Mouse (Mus musculus) lung, postnatal 4 days (tissue): ENCODE measurements around the gene Exoc4.

Experiments used
- DNase-seq, 2 experiments: peaks; one replicate each; pipeline ENCODE4 v3.0.0; 2021

Exoc4 gene

GRCm38 (mm10) chr6:33958281-33958680 is 709.4 kb downstream of the Exoc4 start:
- no peak for DNase-seq

- DNase-seq, result no peak
Observed at GRCm38 (mm10) chr6:33960766-33961165, 711.9 kb downstream of the Exoc4 start.

- no peak for DNase-seq
Observed at GRCm38 (mm10) chr6:33963092-33963491, 714.2 kb downstream of the Exoc4 start.

GRCm38 (mm10) chr6:33965571-33965970 is 716.7 kb downstream of the Exoc4 start:
- no peak for DNase-seq

GRCm38 (mm10) chr6:33968746-33969145 is 719.9 kb downstream of the Exoc4 start:
- DNase-seq, result no peak

GRCm38 (mm10) chr6:33972801-33973200 is 723.9 kb downstream of the Exoc4 start:
- no peak for DNase-seq

- no peak for DNase-seq
Observed at GRCm38 (mm10) chr6:33976576-33976975, 727.7 kb downstream of the Exoc4 start.

GRCm38 (mm10) chr6:33977448-33977847 is 728.6 kb downstream of the Exoc4 start:
- no peak for DNase-seq

- DNase-seq, result no peak
Observed at GRCm38 (mm10) chr6:33977880-33978279, 729.0 kb downstream of the Exoc4 start.

GRCm38 (mm10) chr6:33982709-33983108 is 733.8 kb downstream of the Exoc4 start:
- no peak for DNase-seq

- no peak for DNase-seq
Observed at GRCm38 (mm10) chr6:33987132-33987531, 738.2 kb downstream of the Exoc4 start.

- DNase-seq, result no peak
Observed at GRCm38 (mm10) chr6:33992213-33993034, 743.5 kb downstream of the Exoc4 start.

- no peak for DNase-seq
Observed at GRCm38 (mm10) chr6:33993842-33994241, 745.0 kb downstream of the Exoc4 start.

- DNase-seq, result no peak
Observed at GRCm38 (mm10) chr6:33998590-33998989, 749.7 kb downstream of the Exoc4 start.

- DNase-seq, result no peak
Observed at GRCm38 (mm10) chr6:33999530-33999929, 750.6 kb downstream of the Exoc4 start.

GRCm38 (mm10) chr6:34000644-34001043 is 751.8 kb downstream of the Exoc4 start:
- DNase-seq, result no peak

GRCm38 (mm10) chr6:34003033-34003432 is 754.1 kb downstream of the Exoc4 start:
- DNase-seq, result no peak

- no peak for DNase-seq
Observed at GRCm38 (mm10) chr6:34013469-34013868, 764.6 kb downstream of the Exoc4 start.
